Mouse (Mus musculus) bone marrow, adult 2 months (tissue): ENCODE results near the gene Zfp663.

Experiments
- CTCF ChIP-seq: fragments of 200-500 bp; IDR thresholded peaks from 2 replicates; pipeline ENCODE4 v1.5.1; 2011; ENCODE audit warnings: low read length, control low read depth; ENCODE audit not compliant: control insufficient read depth, insufficient read depth
- POLR2A ChIP-seq: fragments of 200-500 bp; IDR thresholded peaks from 2 replicates; pipeline ENCODE4 v1.6.1; 2011; ENCODE audit warnings: low read depth, mild to moderate bottlenecking, control low read depth, low read length, borderline replicate concordance; ENCODE audit not compliant: control insufficient read depth

- no peak for TF ChIP-seq CTCF
- no peak for TF ChIP-seq POLR2A
These were observed 7.5 kb upstream of the Zfp663 start for GRCm38 (mm10) chr2:165376001-165376400.
